Mouse (Mus musculus): ENCODE measurements around the gene Zdhhc6. TPM values are rescaled to one million over a fixed set of nuclear protein-coding genes. Genes with fewer than 3 reads are reported as not detected.

The Zdhhc6 gene
- total RNA-seq, 1 experiment: 56.8 TPM

DNA sequence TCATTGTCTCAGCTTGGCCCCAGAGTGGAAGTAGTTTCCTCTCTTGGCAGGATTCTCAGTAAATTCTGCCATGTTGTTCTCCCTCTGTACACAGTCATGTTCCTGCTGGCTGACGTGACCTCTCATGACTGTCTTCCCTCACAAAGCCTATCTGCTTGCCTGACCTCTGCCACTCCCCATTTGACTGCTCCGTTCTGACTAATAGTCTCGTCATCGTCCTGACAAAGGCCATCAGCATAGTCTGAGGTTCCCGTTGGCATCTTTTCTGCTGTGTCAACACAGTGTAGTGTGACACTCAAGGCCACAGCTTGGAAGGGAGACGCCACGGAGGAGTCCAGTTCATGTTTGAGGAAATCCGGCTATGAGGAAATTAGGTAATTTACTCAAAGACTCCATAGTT, 83.7 kb downstream of the Zdhhc6 start:
- H3K4me3 ChIP-seq (ENCODE audit: insufficient read depth in 1 of 2, low read depth in 1 of 2, low read length in 2 of 2, poor library complexity in 1 of 2, severe bottlenecking in 1 of 2): no peak overlapping the region
- H3K4me1 ChIP-seq (ENCODE audit: control insufficient read depth in 2 of 2, insufficient read depth in 2 of 2, low read length in 2 of 2, poor library complexity in 1 of 2): no peaks in the 10 kb centered on the region
- H3K9ac ChIP-seq (ENCODE audit: insufficient read depth, low read depth, low read length, poor library complexity, severe bottlenecking): no peak overlapping the region
- no peak for TF ChIP-seq ZC3H11A (IDR thresholded peaks at IDR 0.05; ENCODE audit: borderline replicate concordance, low read depth, low read length)
- no peak for TF ChIP-seq MAFK (IDR thresholded peaks at IDR 0.05; ENCODE audit: insufficient read depth, low read depth, low read length)
- DNase-seq (ENCODE audit: low read depth, low spot score): no peak
- no peaks in the 10 kb centered on the region for H3K36me3 ChIP-seq (ENCODE audit: control insufficient read depth, insufficient read depth, low read length, poor library complexity, severe bottlenecking)
- H3K9me3 ChIP-seq (ENCODE audit: control insufficient read depth, insufficient read depth, low read depth, low read length): no peaks in the 10 kb centered on the region
- H3K27ac ChIP-seq (ENCODE audit: insufficient read depth, low read depth, low read length, poor library complexity, severe bottlenecking): no peak overlapping the region
- in situ Hi-C loops (cut with MboI; ENCODE audit: low sequenced_read_pairs in 2 of 2, unreplicated experiment in 2 of 2): no loop called here

DNA sequence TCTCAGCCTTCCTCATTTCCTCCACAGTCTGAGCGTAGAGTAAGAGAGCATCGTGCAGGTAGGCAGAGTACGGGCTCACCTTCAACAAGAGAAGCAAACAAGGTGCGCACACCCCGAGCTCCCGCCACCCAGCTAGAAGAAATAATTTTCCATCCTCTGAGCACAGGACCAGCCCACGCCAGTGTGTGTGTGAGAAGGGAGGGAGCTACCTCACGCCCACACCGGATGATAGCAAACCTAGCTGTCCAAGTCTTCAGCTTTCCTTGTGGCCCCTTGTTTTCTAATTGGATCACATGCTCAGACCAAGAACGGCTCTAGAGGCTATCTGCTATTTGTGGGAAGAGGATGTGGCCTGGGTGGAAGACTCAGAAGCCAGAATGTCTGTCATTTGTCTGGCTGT, 84.8 kb downstream of the Zdhhc6 start:
- H3K4me1 ChIP-seq (ENCODE audit: control insufficient read depth in 2 of 2, insufficient read depth in 2 of 2, low read length in 2 of 2, poor library complexity in 1 of 2): peaks cover 2 to 3% of the 10 kb centered on the region in 2 experiments; a peak in 1 of 4 replicates
- no peaks in the 10 kb centered on the region for H3K36me3 ChIP-seq (ENCODE audit: control insufficient read depth, insufficient read depth, low read length, poor library complexity, severe bottlenecking)
- no peak for DNase-seq (ENCODE audit: low read depth, low spot score)
- no peak overlapping the region for H3K27ac ChIP-seq (ENCODE audit: insufficient read depth, low read depth, low read length, poor library complexity, severe bottlenecking)
- in situ Hi-C loops (cut with MboI; ENCODE audit: low sequenced_read_pairs in 2 of 2, unreplicated experiment in 2 of 2): no loop called here
- H3K9me3 ChIP-seq (ENCODE audit: control insufficient read depth, insufficient read depth, low read depth, low read length): no peaks in the 10 kb centered on the region
- H3K9ac ChIP-seq (ENCODE audit: insufficient read depth, low read depth, low read length, poor library complexity, severe bottlenecking): no peak overlapping the region
- TF ChIP-seq ZNF384 (IDR thresholded peaks at IDR 0.05; ENCODE audit: low read depth, low read length) (no peak), MAFK (IDR thresholded peaks at IDR 0.05; ENCODE audit: insufficient read depth, low read depth, low read length) (no peak), HCFC1 (IDR thresholded peaks at IDR 0.05; ENCODE audit: borderline replicate concordance, insufficient read depth, low read length) (no peak), CHD2 (IDR thresholded peaks at IDR 0.05; ENCODE audit: low read depth, low read length) (no peak), ZC3H11A (IDR thresholded peaks at IDR 0.05; ENCODE audit: borderline replicate concordance, low read depth, low read length) (no peak)
- no peak overlapping the region for H3K4me3 ChIP-seq (ENCODE audit: insufficient read depth in 1 of 2, low read depth in 1 of 2, low read length in 2 of 2, poor library complexity in 1 of 2, severe bottlenecking in 1 of 2)

DNA sequence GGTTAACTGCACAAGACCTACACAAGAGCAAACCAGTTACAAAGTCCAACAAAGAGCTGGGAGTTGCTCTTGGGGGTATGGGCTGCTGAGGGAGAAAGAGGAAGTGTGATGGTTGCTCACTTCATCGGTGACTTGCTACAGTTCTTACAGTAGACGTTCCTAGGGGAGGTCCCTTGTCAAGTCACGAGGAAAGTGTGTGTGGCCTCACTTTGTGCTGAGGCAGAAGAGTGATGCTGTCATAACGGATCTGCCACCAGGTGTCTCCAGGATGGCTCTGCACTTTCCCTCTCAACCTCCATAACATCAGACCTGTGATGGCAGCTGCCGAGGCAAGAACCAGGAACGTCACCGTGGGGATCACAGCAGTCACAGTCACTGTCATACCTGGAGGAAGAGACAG, 88.7 kb downstream of the Zdhhc6 start:
- H3K9me3 ChIP-seq (ENCODE audit: control insufficient read depth, insufficient read depth, low read depth, low read length): no peaks in the 10 kb centered on the region
- H3K4me1 ChIP-seq (ENCODE audit: control insufficient read depth in 2 of 2, insufficient read depth in 2 of 2, low read length in 2 of 2, poor library complexity in 1 of 2): peaks cover 2 to 17% of the 10 kb centered on the region in 2 experiments; a peak in 2 of 4 replicates
- no peak overlapping the region for H3K4me3 ChIP-seq (ENCODE audit: insufficient read depth in 1 of 2, low read depth in 1 of 2, low read length in 2 of 2, poor library complexity in 1 of 2, severe bottlenecking in 1 of 2)
- no peak for DNase-seq (ENCODE audit: low read depth, low spot score)
- no peak overlapping the region for H3K27ac ChIP-seq (ENCODE audit: insufficient read depth, low read depth, low read length, poor library complexity, severe bottlenecking)
- H3K9ac ChIP-seq (ENCODE audit: insufficient read depth, low read depth, low read length, poor library complexity, severe bottlenecking): no peak overlapping the region
- H3K36me3 ChIP-seq (ENCODE audit: control insufficient read depth, insufficient read depth, low read length, poor library complexity, severe bottlenecking): no peaks in the 10 kb centered on the region
- TF ChIP-seq CHD2 (IDR thresholded peaks at IDR 0.05; ENCODE audit: low read depth, low read length) (no peak), ZNF384 (IDR thresholded peaks at IDR 0.05; ENCODE audit: low read depth, low read length) (no peak), ZC3H11A (IDR thresholded peaks at IDR 0.05; ENCODE audit: borderline replicate concordance, low read depth, low read length) (no peak), MAFK (IDR thresholded peaks at IDR 0.05; ENCODE audit: insufficient read depth, low read depth, low read length) (no peak), HCFC1 (IDR thresholded peaks at IDR 0.05; ENCODE audit: borderline replicate concordance, insufficient read depth, low read length) (no peak)
- in situ Hi-C loops (cut with MboI; ENCODE audit: low sequenced_read_pairs in 2 of 2, unreplicated experiment in 2 of 2): no loop called here

DNA sequence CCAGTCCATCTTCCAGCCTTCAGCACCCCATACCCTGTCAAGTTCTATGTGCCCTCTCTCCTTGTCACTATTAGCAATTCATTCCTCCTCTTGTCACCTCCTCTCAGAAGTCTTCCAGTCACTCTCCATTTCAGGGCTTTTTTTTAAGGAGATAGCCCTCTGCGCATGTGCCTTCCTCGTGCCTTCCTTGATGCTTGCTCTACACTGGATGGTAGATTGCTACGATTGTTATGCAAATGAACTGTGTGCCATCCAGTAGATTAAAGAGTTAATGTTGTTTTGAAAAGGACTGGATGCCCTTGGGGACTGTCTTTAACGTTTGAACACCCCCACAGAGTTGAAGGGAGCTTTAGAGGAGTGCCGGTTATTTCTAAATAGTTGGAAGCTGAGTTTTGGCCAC, 89.2 kb downstream of the Zdhhc6 start:
- H3K9me3 ChIP-seq (ENCODE audit: control insufficient read depth, insufficient read depth, low read depth, low read length): no peaks in the 10 kb centered on the region
- in situ Hi-C loops (cut with MboI; ENCODE audit: low sequenced_read_pairs in 2 of 2, unreplicated experiment in 2 of 2): no loop called here
- H3K9ac ChIP-seq (ENCODE audit: insufficient read depth, low read depth, low read length, poor library complexity, severe bottlenecking): no peak overlapping the region
- peaks cover 2 to 17% of the 10 kb centered on the region in 2 experiments; a peak in 2 of 4 replicates for H3K4me1 ChIP-seq (ENCODE audit: control insufficient read depth in 2 of 2, insufficient read depth in 2 of 2, low read length in 2 of 2, poor library complexity in 1 of 2)
- H3K27ac ChIP-seq (ENCODE audit: insufficient read depth, low read depth, low read length, poor library complexity, severe bottlenecking): no peak overlapping the region
- H3K36me3 ChIP-seq (ENCODE audit: control insufficient read depth, insufficient read depth, low read length, poor library complexity, severe bottlenecking): no peaks in the 10 kb centered on the region
- no peak overlapping the region for H3K4me3 ChIP-seq (ENCODE audit: insufficient read depth in 1 of 2, low read depth in 1 of 2, low read length in 2 of 2, poor library complexity in 1 of 2, severe bottlenecking in 1 of 2)
- TF ChIP-seq MAFK (IDR thresholded peaks at IDR 0.05; ENCODE audit: insufficient read depth, low read depth, low read length): no peak
- TF ChIP-seq HCFC1 (IDR thresholded peaks at IDR 0.05; ENCODE audit: borderline replicate concordance, insufficient read depth, low read length): no peak
- TF ChIP-seq ZNF384 (IDR thresholded peaks at IDR 0.05; ENCODE audit: low read depth, low read length): no peak
- no peak for TF ChIP-seq CHD2 (IDR thresholded peaks at IDR 0.05; ENCODE audit: low read depth, low read length)
- no peak for TF ChIP-seq ZC3H11A (IDR thresholded peaks at IDR 0.05; ENCODE audit: borderline replicate concordance, low read depth, low read length)
- DNase-seq (ENCODE audit: low read depth, low spot score): no peak

DNA sequence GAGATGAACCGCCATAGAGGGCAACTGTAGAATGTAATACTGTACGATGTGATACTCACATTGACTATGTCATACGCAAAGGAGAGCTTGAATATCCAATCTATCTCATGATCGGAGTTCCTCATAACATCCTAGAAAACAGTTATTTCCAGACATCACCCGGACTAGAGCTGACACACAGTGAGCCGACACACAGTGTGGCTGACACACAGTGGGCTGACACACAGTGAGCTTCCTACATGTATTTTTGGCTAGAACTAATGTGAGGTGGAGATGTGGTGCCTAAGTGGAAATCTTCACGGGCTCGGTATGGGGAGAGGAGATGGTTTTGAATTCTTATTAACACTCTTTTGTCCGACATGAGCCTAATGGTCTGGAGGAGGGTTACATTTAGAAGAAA, 93.6 kb downstream of the Zdhhc6 start:
- in situ Hi-C loops (cut with MboI; ENCODE audit: low sequenced_read_pairs in 2 of 2, unreplicated experiment in 2 of 2): no loop called here
- no peak overlapping the region for H3K9ac ChIP-seq (ENCODE audit: insufficient read depth, low read depth, low read length, poor library complexity, severe bottlenecking)
- no peak overlapping the region for H3K27ac ChIP-seq (ENCODE audit: insufficient read depth, low read depth, low read length, poor library complexity, severe bottlenecking)
- H3K4me1 ChIP-seq (ENCODE audit: control insufficient read depth in 2 of 2, insufficient read depth in 2 of 2, low read length in 2 of 2, poor library complexity in 1 of 2): peaks cover 2 to 26% of the 10 kb centered on the region in 2 experiments; a peak in 2 of 4 replicates
- H3K9me3 ChIP-seq (ENCODE audit: control insufficient read depth, insufficient read depth, low read depth, low read length): no peaks in the 10 kb centered on the region
- DNase-seq (ENCODE audit: low read depth, low spot score): no peak
- no peaks in the 10 kb centered on the region for H3K36me3 ChIP-seq (ENCODE audit: control insufficient read depth, insufficient read depth, low read length, poor library complexity, severe bottlenecking)
- no peak overlapping the region for H3K4me3 ChIP-seq (ENCODE audit: insufficient read depth in 1 of 2, low read depth in 1 of 2, low read length in 2 of 2, poor library complexity in 1 of 2, severe bottlenecking in 1 of 2)
- TF ChIP-seq ZC3H11A (IDR thresholded peaks at IDR 0.05; ENCODE audit: borderline replicate concordance, low read depth, low read length) (no peak), MAFK (IDR thresholded peaks at IDR 0.05; ENCODE audit: insufficient read depth, low read depth, low read length) (no peak), HCFC1 (IDR thresholded peaks at IDR 0.05; ENCODE audit: borderline replicate concordance, insufficient read depth, low read length) (no peak), ZNF384 (IDR thresholded peaks at IDR 0.05; ENCODE audit: low read depth, low read length) (no peak), CHD2 (IDR thresholded peaks at IDR 0.05; ENCODE audit: low read depth, low read length) (no peak)

Other genes with a start within 250 kb of the Zdhhc6 start
- gene Gpam, start 188.8 kb downstream of the Zdhhc6 start, total RNA-seq (2012; rRNA removed): 16.6 and 27.4 TPM in 2 replicates
- gene Tectb, start 135.3 kb downstream of the Zdhhc6 start, total RNA-seq (2012; rRNA removed): not detected in 2 replicates
- gene Gucy2g, start 74.8 kb downstream of the Zdhhc6 start, total RNA-seq (2012; rRNA removed): 0.09 and 0.21 TPM in 2 replicates
- 17.1 and 30.0 TPM in 2 replicates for gene Acsl5, start 64.1 kb downstream of the Zdhhc6 start, total RNA-seq (2012; rRNA removed)
- 13.3 and 14.9 TPM in 2 replicates for gene Vti1a, start 263 bp upstream of the Zdhhc6 start, total RNA-seq (2012; rRNA removed)

Data from ES-E14 (cell line).